Mouse (Mus musculus) MEL (cell line): ENCODE data around the gene Il25.
"Not testable (repeated sequence)": the region's sequence is repeated elsewhere in the genome, so short reads cannot be mapped to it uniquely, and the experiment has no call there.

Source experiments
- CHD1 ChIP-seq: IDR thresholded peaks from 2 replicates; pipeline ENCODE4 v1.6.1; 2012; ENCODE audit warnings: low read depth, mild to moderate bottlenecking, inconsistent platforms, low read length, improper control_type of control experiment
- CTCF ChIP-seq, 3 experiments: IDR thresholded peaks in 2 of 3; conservative IDR thresholded peaks in 1 of 3; 2 replicates each; pipeline ENCODE4 v1.5.1; 2011 to 2012; ENCODE audit warnings: low read length in 3 of 3, low read depth in 2 of 3, mild to moderate bottlenecking in 2 of 3, improper control_type of control experiment in 1 of 3, inconsistent platforms in 1 of 3, mixed read lengths in 1 of 3, moderate library complexity in 1 of 3; ENCODE audit not compliant: control insufficient read depth in 1 of 3, insufficient read depth in 1 of 3, poor library complexity in 1 of 3, severe bottlenecking in 1 of 3
- ETS1 ChIP-seq: IDR thresholded peaks from 2 replicates; pipeline ENCODE4 v1.6.1; 2012; ENCODE audit warnings: low read depth, mild to moderate bottlenecking, inconsistent platforms, low read length, improper control_type of control experiment, moderate library complexity
- HCFC1 ChIP-seq: IDR thresholded peaks from 2 replicates; pipeline ENCODE4 v1.6.1; 2012; ENCODE audit warnings: low read depth, mild to moderate bottlenecking, inconsistent platforms, low read length, improper control_type of control experiment, moderate library complexity
- JUND ChIP-seq: IDR thresholded peaks from 2 replicates; pipeline ENCODE4 v1.6.1; 2011; ENCODE audit warnings: low read depth, mild to moderate bottlenecking, improper control_type of control experiment, low read length
- MAX ChIP-seq: IDR thresholded peaks from 2 replicates; pipeline ENCODE4 v1.6.1; 2011; ENCODE audit warnings: low read length, improper control_type of control experiment
- MAZ ChIP-seq: IDR thresholded peaks from 2 replicates; pipeline ENCODE4 v1.6.1; 2012; ENCODE audit warnings: low read depth, mild to moderate bottlenecking, inconsistent platforms, low read length, improper control_type of control experiment
- POLR2A ChIP-seq, 2 experiments: IDR thresholded peaks; 2 replicates each; pipeline ENCODE4 v1.6.1; 2011 to 2012; ENCODE audit warnings: low read length in 2 of 2, mild to moderate bottlenecking in 2 of 2, control low read depth in 1 of 2, improper control_type of control experiment in 1 of 2, low read depth in 1 of 2, moderate library complexity in 1 of 2; ENCODE audit not compliant: control insufficient read depth in 1 of 2, insufficient read depth in 1 of 2, poor library complexity in 1 of 2
- SIN3A ChIP-seq: IDR thresholded peaks from 2 replicates; pipeline ENCODE4 v1.6.1; 2012; ENCODE audit warnings: low read length, improper control_type of control experiment, inconsistent platforms
- ZKSCAN1 ChIP-seq: IDR thresholded peaks from 2 replicates; pipeline ENCODE4 v1.6.1; 2012; ENCODE audit warnings: low read depth, mild to moderate bottlenecking, inconsistent platforms, low read length, improper control_type of control experiment, moderate library complexity

DNA sequence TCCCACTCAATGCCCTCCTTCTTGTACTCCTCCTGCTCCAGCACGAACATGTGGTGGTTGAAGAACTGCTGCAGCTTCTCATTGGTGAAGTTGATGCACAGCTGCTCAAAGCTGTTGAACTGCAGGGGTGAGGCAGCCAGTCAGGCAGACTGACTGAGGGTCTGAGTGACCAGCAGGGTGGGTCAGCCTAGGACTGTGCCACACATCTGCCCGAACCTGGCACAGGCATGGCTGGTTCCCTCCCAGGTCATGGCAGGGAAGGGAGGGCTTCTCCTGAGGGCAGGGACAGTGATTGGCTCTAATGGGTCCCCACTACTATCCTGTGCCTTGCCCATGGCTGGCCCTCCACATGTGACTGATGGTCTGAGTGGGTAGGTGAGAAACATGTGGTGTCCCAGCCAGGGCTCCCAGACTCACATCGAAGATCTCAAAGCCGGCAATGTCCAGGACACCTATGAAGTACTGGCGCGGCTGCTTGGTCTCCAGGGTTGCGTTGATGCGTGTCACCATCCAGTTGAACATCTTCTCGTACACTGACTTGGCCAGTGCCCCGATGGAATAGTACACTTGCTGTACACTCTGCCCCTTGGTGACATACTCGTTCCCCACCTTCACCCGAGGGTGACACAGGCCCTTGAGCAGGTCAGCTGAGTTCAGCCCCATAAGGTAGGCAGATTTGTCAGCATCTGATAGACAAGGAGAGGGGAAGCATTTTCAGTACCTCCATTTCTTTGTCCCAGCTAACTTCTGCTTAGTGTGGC lies 27.5 kb downstream of the Il25 start:
- TF ChIP-seq HCFC1; SIN3A; CTCF (IDR thresholded peaks at IDR 0.05 in 2 of 3, conservative IDR thresholded peaks at IDR 0.05 in 1 of 3; ENCODE audit: control insufficient read depth in 1 of 3, insufficient read depth in 1 of 3, low read depth in 2 of 3, low read length in 3 of 3, poor library complexity in 1 of 3, severe bottlenecking in 1 of 3); MAZ; ZKSCAN1; JUND; ETS1; MAX; POLR2A (IDR thresholded peaks at IDR 0.05; ENCODE audit: control insufficient read depth in 1 of 2, insufficient read depth in 1 of 2, low read depth in 1 of 2, low read length in 2 of 2, poor library complexity in 1 of 2); CHD1: not testable (repeated sequence)
